Mouse (Mus musculus) heart, adult 2 months (tissue): ENCODE measurements around the gene Ing3. TPM values are rescaled to one million over a fixed set of nuclear protein-coding genes. Genes with fewer than 3 reads are reported as not detected.

Experiments
- DNase-seq, 2 experiments: peaks; one replicate each; pipeline ENCODE4 v3.0.0; 2021
- H3K27ac ChIP-seq: fragments of 200-600 bp; 2 replicates; pipeline ENCODE4 v1.8.1; 2022
- H3K27me3 ChIP-seq: fragments of 200-500 bp; 2 replicates; pipeline ENCODE4 v1.6.1; 2012; ENCODE audit warnings: mild to moderate bottlenecking, low read length, inconsistent platforms, mixed read lengths; ENCODE audit not compliant: control insufficient read depth, insufficient read depth
- H3K36me3 ChIP-seq: fragments of 200-500 bp; 2 replicates; pipeline ENCODE4 v1.6.1; 2012; ENCODE audit warnings: low read length, inconsistent platforms; ENCODE audit not compliant: control insufficient read depth, insufficient read depth
- H3K4me1 ChIP-seq: fragments of 200-500 bp; 2 replicates; pipeline ENCODE4 v1.6.1; 2011; ENCODE audit warnings: low read length; ENCODE audit not compliant: control insufficient read depth, insufficient read depth
- H3K4me3 ChIP-seq: fragments of 200-600 bp; 2 replicates; pipeline ENCODE4 v1.8.1; 2022
- H3K79me2 ChIP-seq: fragments of 200-500 bp; replicated peaks from 2 replicates; pipeline ENCODE4 v1.6.1; 2012; ENCODE audit warnings: mild to moderate bottlenecking, inconsistent platforms, low read length, moderate library complexity, mixed read lengths; ENCODE audit not compliant: control insufficient read depth, insufficient read depth
- H3K9ac ChIP-seq: fragments of 200-500 bp; 2 replicates; pipeline ENCODE4 v1.6.1; 2012; ENCODE audit warnings: low read depth, mild to moderate bottlenecking, control low read depth, inconsistent platforms, low read length, mixed read lengths
- CTCF ChIP-seq: fragments of 200-600 bp; IDR thresholded peaks from 2 replicates; pipeline ENCODE4 v1.8.1; 2022; ENCODE audit warnings: antibody characterized with exemption, mild to moderate bottlenecking, moderate library complexity
- EP300 ChIP-seq: fragments of 200-500 bp; IDR thresholded peaks from 2 replicates; pipeline ENCODE4 v1.6.1; 2011; ENCODE audit warnings: low read depth, low read length, control low read depth; ENCODE audit not compliant: insufficient read depth
- POLR2A ChIP-seq: fragments of 200-500 bp; IDR thresholded peaks from 2 replicates; pipeline ENCODE4 v1.6.1; 2011; ENCODE audit warnings: mild to moderate bottlenecking, low read depth, low read length, control low read depth; ENCODE audit not compliant: insufficient read depth
- WGBS: fragments of 180-500 bp; shearing (Covaris S2); methylation state at CpG from one replicate; pipeline ENCODE4 v1.1.7; 2018; 5-methylcytosine and 5-hydroxymethylcytosine counted together
- intact Hi-C: fragments of 180-260 bp; cut with DNase I; formaldehyde crosslinking; loops from one replicate; pipeline ENCODE4 v1.15.1; 2025
- polyA plus RNA-seq: library from polyadenylated mRNA; depleted of rRNA; stranded (reverse); fragments of >200 nt; gene quantifications from 2 replicates; pipeline ENCODE4 v1.2.3, GENCODE M21; 2012; rRNA removed
- total RNA-seq, 2 experiments: library from RNA; stranded (reverse); gene quantifications; 2 replicates each; pipeline ENCODE4 v1.2.3; 2021

Ing3 gene
- total and polyA plus RNA-seq, 3 experiments, result 5.1 to 14.9 (median 12.1) TPM

- no peak overlapping the region for H3K4me3 ChIP-seq
- H3K79me2 ChIP-seq, result peaks cover 1% of the 10 kb centered on the region; the same call in 1 of the 2 replicates
- H3K27ac ChIP-seq, result peak overlapping the region; percentile 82
- H3K36me3 ChIP-seq, result peaks cover 36% of the 10 kb centered on the region
- H3K27me3 ChIP-seq, result no peaks in the 10 kb centered on the region
- no peak overlapping the region for H3K9ac ChIP-seq
- DNase-seq, result no peak
- intact Hi-C loops, result loop anchor here (2.0 kb wide), 1 partner anchor 16 kb away; no protein-coding TSS in a partner anchor
- WGBS, result 87% methylated on average over 5 of the region's 5 CpGs
- TF ChIP-seq EP300 (no peak), POLR2A (no peak), CTCF (no peak)
- peaks cover 21% of the 10 kb centered on the region for H3K4me1 ChIP-seq
These were observed 71.3 kb downstream of the Ing3 start for GRCm38 (mm10) chr6:22020696-22021095.

GRCm38 (mm10) chr6:22021315-22021714 lies 71.9 kb downstream of the Ing3 start:
- DNase-seq, result no peak
- 86% methylated on average over 3 of the region's 3 CpGs for WGBS
- no peak overlapping the region for H3K4me3 ChIP-seq
- H3K9ac ChIP-seq, result no peak overlapping the region
- H3K4me1 ChIP-seq, result peaks cover 19% of the 10 kb centered on the region
- H3K27me3 ChIP-seq, result no peaks in the 10 kb centered on the region
- TF ChIP-seq CTCF, result no peak
- no peak for TF ChIP-seq POLR2A
- no peak for TF ChIP-seq EP300
- H3K79me2 ChIP-seq, result peaks cover 1% of the 10 kb centered on the region; the same call in 1 of the 2 replicates
- intact Hi-C loops, result loop anchor here (2.0 kb wide), 1 partner anchor 15 kb away; no protein-coding TSS in a partner anchor
- peaks cover 36% of the 10 kb centered on the region for H3K36me3 ChIP-seq
- H3K27ac ChIP-seq, result peak overlapping the region; percentile 82

GRCm38 (mm10) chr6:22024168-22024567 lies 74.8 kb downstream of the Ing3 start:
- peaks cover 1% of the 10 kb centered on the region; the same call in 1 of the 2 replicates for H3K79me2 ChIP-seq
- 91% methylated on average over 2 of the region's 2 CpGs for WGBS
- peaks cover 21% of the 10 kb centered on the region for H3K36me3 ChIP-seq
- no peak overlapping the region for H3K27ac ChIP-seq
- intact Hi-C loops, result loop anchor here (2.0 kb wide), 1 partner anchor 19 kb away; no protein-coding TSS in a partner anchor
- DNase-seq, result no peak
- H3K4me1 ChIP-seq, result peaks cover 8% of the 10 kb centered on the region
- no peaks in the 10 kb centered on the region for H3K27me3 ChIP-seq
- no peak overlapping the region for H3K9ac ChIP-seq
- no peak overlapping the region for H3K4me3 ChIP-seq
- TF ChIP-seq POLR2A (no peak), EP300 (no peak), CTCF (no peak)

Other genes with a start within 250 kb of the Ing3 start
- gene Tspan12, start 97.1 kb upstream of the Ing3 start, total RNA-seq, result 10 to 100 TPM; 65.3 to 79.0 TPM
- gene Tspan12, start 97.1 kb upstream of the Ing3 start, polyA plus RNA-seq, result 18.6 and 38.2 TPM in 2 replicates
- gene Cped1, start 36.3 kb downstream of the Ing3 start, total RNA-seq, result 10 to 100 TPM; 23.0 to 23.3 TPM
- 6.9 and 13.5 TPM in 2 replicates for gene Cped1, start 36.3 kb downstream of the Ing3 start, polyA plus RNA-seq